Mouse (Mus musculus) heart, postnatal 36 days (tissue): ENCODE measurements around the gene Col18a1. TPM values are rescaled to one million over a fixed set of nuclear protein-coding genes. Genes with fewer than 3 reads are reported as not detected.

Experiments used
- DNase-seq, 2 experiments: peaks; one replicate each; pipeline ENCODE4 v3.0.0; 2021 to 2022
- intact Hi-C: fragments of 180-260 bp; cut with DNase I; formaldehyde crosslinking; loops from one replicate; pipeline ENCODE4 v1.15.1; 2025
- total RNA-seq, 2 experiments: library from RNA; stranded (reverse); gene quantifications; 2 replicates each; pipeline ENCODE4 v1.2.3; 2021

The Col18a1 gene
- total RNA-seq, 2 experiments from 2014 or later = 11.4 to 12.0 TPM

DNA sequence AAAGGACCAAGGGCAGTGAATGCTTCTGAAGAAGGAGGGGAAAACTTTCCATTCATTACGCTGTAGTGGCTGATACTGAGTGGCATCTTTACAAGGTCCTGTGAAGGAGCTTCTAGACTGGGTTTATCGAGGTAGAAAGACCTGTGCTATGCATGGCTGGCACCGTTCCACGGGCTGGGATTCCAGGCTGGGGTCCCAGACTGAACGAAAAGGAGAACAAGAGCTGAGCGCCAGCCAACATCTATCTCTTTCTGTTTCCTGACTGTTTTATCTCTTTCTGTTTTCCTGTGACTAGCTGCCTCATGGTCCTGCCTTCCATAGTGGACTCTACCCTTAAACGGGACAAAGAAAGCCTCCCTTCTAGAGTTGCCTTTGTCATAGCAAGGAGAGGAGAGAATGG is 21.1 kb upstream of the Col18a1 start:
- intact Hi-C loops = no loop called here
- no peak for DNase-seq

DNA sequence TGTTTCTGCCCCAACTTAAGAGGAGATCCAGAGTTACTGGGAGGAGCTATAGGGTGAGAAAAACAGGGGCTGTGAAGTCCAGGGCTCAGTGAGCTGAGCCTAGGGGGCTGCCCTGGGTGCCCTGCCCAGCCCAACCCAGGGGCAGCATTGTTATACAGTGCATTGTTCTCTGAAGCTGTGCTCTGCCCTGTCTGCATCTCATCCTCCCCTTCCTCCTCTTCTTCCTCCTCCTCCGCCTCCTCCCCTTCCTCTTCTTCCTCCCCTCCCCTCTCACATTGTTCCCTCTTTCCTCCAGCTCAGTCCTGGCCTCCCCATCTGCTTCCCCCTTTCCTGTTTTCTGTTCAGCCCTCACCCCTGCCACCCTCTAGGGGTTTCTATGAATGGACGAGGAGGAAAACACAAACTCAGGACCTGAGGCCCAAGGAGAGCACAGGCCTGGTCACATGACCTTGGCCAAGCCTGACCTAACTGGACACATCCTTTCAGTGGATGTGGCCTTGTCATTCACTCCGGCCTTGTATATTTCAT is 16.5 kb upstream of the Col18a1 start:
- intact Hi-C loops = no loop called here
- DNase-seq = no peak

DNA sequence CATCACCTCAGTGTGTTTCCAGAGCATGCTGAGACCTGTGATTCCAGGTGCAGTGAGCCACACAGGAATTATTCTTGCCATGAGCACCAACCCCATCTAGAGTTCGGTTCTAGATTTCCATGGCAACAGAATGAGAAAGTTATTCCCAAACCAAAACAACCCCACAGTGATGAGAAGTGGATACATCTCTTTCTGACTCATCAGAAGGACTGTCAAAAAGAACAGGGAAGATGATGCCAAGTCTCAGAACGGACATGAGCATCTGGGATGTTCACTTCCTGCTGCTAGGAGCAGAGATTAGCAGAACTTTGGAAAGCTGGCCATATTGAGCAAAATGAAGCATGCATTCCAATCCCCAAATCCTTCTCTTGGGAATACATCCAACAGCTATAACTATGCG is 13.8 kb upstream of the Col18a1 start:
- no peak for DNase-seq

DNA sequence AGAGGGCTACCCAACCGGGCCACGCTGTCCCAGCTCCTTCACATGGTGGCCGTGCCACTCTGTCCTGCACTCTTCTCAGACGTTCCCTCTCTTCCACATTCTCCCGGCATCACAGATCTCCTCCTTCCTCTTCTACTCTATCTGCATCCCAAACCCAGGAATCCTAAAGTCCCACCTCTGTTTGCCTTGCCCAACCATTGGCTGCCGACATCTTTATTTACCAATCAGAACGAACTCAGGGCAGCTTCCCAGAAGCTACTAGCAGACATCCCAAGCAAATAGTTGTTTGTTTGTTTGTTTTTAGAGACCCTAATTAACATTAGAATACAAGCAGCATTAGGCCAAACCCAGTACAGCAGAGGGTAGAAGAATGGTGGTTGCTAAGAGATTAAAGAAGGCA is 12.3 kb upstream of the Col18a1 start:
- intact Hi-C loops = no loop called here
- DNase-seq = no peak

More for the DNA sequence above, 13.8 kb upstream of the Col18a1 start:
- intact Hi-C loops = no loop called here

DNA sequence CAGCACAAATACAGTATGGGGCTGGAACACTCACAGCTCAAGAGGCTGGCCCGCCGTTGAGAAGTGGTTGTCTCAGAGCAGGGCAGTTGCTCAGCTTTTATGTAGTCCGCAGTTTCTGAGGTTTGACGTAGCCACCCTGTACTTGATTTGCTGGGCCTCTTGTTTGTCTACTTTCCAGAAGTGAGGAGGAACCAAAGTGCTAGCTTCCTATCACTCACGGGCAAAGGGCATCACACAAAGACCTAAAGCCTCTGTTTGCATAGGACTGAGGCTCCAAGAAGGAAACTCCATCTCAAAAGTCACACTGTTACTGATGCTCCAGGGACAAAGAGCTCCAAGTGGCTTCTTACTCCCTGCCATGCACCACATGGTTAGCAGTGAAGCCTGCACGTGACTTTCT is 4.1 kb upstream of the Col18a1 start:
- intact Hi-C loops = no loop called here
- DNase-seq = no peak

DNA sequence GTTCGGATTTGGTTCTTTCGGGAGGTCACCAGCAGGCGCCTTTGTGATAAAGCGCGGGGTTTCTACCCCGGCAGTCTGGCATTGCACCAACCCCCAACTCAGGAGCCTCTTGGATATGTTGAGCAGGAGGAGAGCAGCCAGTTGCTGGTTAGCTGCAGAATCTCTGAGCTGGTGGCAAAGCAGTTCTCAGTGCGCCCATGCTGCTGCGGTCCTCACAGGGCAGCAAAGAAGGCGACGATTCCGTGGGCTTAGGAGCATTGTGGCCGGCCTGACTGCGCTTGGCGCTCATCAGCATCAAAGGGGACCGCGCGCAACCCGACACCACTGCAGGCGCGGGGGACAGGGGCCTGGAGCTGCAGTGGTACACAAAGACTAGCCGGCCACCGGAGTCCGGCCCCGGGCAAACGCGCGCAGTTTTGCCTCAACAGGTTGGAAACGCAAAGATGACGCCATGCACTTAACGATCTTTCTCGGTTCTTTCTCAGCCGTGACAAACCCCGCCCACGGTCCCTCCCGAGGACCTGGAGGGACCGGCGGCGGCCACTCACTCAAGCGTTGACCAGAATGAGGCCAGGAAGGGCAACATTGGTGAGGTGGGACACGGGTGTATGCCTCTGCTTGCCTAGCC is 916 bp downstream of the Col18a1 start:
- DNase-seq = no peak
- intact Hi-C loops = no loop called here

DNA sequence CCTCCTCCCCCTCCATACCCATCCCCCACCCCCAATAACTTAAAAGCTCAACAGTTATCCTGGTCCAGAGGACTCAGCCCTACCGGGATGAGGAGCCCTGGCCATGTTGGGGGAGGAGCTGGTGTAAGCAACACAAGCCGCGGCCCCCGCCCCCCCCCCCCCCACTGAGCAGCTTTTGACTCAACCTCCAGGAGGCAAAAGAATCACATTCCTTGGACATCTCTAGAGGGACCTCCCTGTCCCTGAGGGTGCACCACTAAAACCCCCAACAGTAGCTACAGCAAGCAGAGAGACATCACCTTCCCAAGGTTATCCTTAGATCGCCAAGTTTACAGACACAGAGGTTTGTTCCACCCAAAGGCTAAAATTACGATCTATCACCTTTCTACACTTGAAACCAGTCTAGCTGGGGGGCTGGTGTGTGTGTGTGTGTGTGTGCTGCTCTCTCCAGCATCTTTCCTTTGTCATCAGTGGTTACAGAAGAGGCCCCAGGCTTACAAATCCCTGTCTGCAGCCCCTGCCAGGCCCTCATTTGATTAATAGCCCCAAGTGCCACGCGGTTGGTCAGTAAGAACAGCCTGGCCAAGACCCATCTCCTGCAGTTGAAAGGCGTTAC is 1.8 kb downstream of the Col18a1 start:
- intact Hi-C loops = no loop called here

DNA sequence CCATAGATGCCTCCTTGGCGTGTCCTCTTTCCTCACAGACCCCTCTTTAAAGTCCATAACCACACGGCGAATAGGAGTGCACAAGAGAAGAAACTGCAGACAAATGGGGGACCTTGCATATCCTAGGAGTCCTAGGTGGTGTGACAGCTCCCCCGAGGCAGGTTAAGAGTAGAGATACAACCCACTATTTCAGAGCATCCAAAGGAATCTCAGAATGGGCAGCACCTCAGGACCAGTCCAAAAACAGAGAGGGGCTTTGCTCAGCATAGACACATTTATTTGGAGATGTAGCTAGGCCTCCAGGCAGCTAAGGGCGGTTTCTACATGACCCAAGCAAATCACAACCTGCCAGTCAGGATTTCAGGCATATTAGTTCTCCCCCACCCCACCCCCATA is 2.3 kb downstream of the Col18a1 start:
- intact Hi-C loops = no loop called here

More for the DNA sequence above, 1.8 kb downstream of the Col18a1 start:
- DNase-seq = no peak

DNA sequence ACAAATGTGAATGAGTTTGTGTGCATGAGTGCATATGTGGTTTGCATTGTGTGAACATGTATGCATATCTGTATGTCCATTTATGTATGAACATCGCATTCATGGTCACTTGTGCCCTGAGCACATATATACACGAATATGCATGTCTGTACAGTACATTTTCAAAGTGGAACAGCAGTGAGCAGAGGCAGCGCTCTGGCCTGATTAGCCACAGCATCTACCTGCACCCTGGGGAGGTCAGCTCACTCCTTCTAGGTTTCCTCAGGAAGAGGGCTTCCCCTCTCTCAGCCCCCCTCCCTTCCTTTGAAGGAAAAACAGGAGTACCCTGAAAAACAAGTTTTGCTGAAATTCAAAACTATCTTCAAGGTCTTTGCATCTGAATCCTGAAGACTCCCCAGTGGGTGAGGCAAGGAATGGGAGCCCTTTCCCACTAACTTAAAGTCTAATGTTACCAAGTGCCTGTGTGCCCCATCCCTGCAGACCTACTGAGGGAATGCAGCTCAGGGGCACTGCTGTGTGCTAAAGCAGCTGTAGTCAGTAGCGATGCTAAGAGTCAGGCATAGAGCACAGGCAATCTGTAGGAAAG is 2.9 kb downstream of the Col18a1 start:
- intact Hi-C loops = no loop called here
- no peak for DNase-seq

More for the DNA sequence above, 2.3 kb downstream of the Col18a1 start:
- DNase-seq = no peak

DNA sequence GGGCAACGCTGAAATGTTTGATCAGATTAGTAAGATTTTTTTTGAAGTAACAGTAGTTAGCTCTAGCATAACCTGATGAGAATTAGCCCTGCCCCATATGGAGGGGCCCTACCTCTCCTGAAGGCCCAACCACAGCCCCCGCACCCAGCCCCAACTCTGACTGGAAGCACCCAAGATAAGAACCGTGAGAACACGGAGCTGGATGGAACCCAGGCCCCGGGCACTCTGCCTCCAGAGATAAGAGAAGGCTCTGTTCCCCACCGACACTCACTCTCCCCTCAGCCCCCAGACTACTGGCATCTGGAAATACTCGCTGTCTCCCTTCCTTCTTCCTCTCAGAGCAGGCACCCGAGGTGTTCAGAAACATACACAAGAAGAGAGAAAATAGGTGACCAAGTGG is 6.8 kb downstream of the Col18a1 start:
- intact Hi-C loops = no loop called here
- DNase-seq = no peak

DNA sequence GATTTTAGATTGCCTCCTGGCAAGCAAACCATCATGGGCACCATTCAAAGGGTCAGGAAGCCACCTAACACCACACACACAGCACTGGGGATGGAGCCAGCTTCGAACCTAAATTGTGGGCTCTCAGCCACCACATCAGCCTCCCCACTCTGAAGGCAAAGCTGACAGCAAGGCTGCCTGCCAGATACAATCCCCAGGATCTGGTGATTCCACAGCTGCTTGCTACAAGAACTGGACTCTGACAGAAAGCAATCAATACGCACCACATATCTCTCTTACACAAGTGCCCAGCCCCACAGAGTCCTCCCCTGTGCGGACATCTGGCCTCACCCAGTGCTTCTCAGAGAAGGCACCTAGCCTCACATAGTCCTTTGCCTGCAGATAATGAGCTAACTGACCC is 7.4 kb downstream of the Col18a1 start:
- intact Hi-C loops = no loop called here
- DNase-seq = no peak

DNA sequence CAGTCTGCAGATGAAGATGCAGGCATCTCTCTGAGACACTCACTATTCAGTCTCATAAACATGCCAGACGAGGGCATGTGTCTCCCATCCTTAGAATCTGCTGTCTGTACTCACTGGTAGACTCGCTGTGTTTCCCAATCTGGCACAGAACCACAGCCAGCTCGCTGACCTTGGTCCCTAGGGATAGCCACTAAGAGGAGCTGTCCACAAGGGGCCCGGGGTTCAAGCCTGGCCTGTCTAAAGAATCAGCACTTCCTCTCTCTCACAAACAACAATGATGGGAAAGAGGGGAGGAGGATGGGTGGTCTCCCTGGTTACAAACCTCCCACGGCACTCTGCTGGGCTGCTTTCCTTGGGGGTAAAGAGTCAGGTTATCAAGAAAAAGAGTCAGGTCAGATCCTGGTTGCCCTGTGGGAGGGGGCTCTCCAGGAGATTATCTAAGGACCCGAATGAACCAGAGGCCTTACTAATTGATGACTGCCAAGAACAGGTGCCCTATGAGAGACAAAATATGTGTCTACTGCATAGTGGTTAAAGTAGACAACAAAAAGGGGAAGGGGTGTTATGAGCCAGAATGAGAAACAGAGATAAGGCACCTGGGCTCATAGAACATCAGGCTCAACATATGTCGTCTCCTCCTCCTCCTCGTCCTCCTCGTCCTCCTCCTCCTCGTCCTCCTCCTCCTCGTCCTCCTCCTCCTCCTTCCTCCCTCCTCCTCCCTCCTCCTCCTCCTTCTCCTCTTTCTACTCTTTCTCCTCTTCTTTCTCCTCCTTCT is 8.9 kb downstream of the Col18a1 start:
- DNase-seq = no peak
- intact Hi-C loops = no loop called here

DNA sequence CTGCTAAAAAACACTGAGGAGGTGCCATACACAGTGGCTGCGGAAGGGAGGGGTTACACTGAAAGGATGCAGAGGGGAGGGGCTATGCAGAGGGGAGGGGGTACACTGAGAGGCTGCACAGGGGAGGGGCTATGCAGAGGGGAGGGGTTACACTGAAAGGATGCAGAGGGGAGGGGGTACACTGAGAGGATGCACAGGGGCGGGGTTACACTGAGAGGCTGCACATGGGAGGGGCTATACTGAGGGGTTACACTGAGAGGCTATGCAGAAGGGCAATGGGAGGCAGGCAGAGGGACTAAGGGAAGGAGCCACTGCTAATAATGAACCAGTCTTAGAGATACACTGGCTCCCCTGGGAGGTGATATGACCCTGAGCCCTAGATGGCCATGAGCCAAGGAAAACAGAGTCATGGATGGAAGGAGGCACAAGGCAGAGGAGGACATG is 14.1 kb downstream of the Col18a1 start:
- intact Hi-C loops = no loop called here
- DNase-seq = no peak

DNA sequence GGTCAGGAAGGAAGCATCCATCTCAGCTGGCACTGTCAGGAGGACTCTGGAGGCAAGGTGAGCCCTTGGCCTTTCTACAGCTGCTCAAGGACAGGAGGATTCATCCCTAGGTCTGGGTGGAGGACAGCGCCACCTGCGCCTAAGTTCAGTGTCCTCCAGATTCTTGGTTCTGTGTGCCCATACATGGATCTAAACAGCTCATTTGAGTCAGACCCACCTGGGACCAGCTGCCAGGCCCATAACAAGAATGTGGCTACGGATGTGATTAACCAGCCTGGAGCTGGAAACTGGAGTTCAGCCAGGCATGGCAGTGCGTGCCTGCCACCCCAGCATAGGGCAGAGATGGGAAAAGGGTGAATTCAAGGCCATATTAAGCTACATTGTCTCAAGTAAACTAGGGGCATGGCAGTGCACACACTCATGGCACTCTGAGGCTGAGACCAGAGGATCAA is 14.8 kb downstream of the Col18a1 start:
- intact Hi-C loops = no loop called here
- DNase-seq = no peak

DNA sequence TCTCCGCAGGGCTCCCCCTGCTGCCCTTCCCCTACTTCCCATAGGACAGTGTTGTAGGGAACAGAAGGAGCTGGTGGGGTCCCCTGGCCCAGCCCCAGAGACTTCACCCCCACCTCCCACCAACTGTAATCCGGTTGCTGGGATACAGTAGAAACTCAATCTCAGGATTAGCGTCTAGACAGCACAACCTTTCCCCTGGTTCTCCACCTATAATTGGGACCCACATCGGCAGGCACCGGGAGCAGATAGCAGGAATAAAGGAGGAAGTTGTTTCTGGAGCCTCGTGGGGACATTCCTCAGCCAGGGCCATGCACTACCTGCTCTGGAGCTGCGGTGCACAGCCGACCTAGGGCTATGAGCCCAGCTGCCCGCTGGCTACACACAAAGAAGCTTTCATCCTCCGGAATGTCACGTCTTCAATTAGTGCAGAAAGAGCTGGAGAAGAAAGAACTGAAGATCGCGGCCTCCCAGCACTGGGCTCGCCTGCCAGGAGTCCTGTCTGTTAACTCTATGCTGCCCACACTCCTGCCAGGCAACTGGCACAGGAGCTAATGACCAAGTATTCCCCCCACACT is 15.3 kb downstream of the Col18a1 start:
- DNase-seq = no peak
- intact Hi-C loops = no loop called here

DNA sequence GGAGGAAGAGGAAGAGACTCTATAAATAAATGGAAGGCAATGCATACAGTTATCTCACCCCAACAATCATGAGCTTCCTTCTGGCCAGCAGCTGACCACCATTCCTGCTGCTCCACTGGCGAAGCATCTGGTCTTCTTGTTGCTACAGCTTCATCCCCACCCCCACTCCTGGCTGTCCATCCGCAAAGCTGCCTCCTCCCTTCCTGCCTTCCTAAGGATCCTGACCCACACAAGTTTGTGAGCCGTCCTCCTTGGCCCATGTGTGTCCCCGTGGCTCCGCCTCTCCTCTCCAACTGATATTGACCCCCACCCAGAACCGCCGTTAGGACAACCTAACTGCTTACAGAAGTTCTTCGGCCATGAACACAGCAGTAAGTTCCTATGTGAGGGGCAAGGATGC is 16.3 kb downstream of the Col18a1 start:
- intact Hi-C loops = no loop called here
- no peak for DNase-seq

DNA sequence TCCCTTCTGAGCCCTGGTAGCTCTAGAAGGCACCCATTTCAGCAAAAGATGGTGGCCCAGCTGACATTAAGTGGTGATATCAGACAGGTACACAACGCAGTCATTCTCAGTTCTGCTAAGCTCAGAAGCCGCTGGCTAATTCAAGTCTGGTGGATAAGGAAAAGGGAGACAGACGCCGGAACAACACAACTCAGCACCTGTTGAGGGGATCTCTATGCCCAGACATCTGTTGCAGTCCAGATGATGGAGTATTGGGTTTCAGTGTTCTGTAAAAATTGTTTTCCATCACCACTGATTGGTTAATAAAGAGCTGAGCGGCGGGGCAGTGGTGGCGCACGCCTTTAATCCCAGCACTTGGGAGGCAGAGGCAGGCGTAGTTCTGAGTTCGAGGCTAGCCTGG is 18.8 kb downstream of the Col18a1 start:
- intact Hi-C loops = loop anchor here (10.0 kb wide), 1 partner anchor 417 kb away; no protein-coding TSS in a partner anchor
- no peak for DNase-seq

DNA sequence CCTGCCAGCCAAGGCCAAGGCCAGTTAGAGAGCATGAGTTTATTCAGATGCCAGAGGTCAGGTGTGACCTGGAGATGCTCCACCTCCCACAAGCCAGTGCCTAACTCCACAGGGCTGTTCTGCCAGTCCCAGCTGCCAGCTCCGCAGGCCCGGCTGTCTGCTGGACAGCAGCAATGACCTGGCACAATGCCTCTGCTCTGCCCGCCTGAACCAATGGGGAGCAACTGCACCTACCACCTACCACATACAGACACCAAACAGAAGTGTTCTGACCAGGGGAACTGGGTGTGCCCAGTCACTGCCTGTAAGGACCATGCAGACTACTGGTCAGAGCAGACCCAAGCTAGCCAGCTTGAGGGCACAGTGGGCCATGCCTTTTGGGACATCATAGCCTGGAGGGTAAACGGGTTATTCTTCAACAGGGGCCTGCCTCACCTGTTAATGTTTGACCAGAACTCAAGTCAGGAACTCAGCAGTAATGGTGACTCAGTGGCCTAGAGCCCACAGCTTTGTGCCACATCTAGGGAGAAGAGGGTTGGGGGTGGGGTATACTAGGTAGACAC is 19.4 kb downstream of the Col18a1 start:
- no peak for DNase-seq
- intact Hi-C loops = loop anchor here (10.0 kb wide), 1 partner anchor 418 kb away; no protein-coding TSS in a partner anchor

DNA sequence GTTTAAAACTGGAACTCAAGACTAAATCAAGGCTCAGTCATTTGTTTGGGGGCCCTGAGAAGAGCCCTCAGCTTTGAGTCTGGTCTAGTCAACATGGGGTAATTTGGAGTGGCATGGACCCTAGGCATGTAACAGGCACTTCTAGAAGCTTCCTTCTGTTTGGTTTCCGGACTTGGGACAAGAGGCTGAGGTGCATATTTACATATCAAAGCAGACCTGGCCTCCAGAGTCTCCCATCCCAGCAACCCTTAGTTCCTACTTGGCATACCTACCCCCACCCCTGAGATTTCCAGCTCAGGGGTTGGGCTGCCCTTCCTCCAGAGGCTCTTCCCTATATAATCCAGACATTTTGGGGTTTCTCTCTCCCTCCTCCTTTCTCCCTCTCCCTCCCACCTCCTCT is 20.4 kb downstream of the Col18a1 start:
- intact Hi-C loops = loop anchor here (10.0 kb wide), 1 partner anchor 419 kb away; no protein-coding TSS in a partner anchor
- no peak for DNase-seq

DNA sequence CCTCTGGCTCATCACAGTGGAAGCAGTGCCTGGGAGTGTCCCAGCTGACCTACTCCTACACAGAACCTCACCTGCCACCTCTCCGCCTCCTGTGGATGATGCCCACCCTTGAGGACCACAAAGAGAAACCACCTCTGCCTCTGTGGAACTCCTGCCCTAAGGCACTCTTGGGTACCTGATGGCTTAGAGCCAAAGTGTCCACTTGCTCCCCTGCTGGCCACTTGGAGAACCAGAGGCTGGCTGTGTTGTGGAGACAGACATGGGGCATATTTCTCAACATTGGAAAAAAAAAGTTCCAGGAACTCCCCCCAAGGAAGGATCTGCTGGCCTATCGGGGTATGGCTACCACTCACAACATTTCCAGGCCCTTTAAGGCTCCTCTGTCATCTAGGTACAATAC is 22.0 kb downstream of the Col18a1 start:
- no peak for DNase-seq
- intact Hi-C loops = loop anchor here (10.0 kb wide), 1 partner anchor 420 kb away; no protein-coding TSS in a partner anchor
